Mouse (Mus musculus): Measurements from ENCODE around the gene 6430548M08Rik.

- TF ChIP-seq POLR2A (IDR thresholded peaks at IDR 0.05; ENCODE audit: low read depth, low read length) (no peak), CTCF (IDR thresholded peaks at IDR 0.05; ENCODE audit: borderline replicate concordance, insufficient read depth, low read length) (no peak)
Observed at GRCm38 (mm10) chr8:120093103-120093502, 20.8 kb upstream of the 6430548M08Rik start.

All from embryonic fibroblast, embryonic 13.5 days (primary cell).